Mouse (Mus musculus): ENCODE data around the gene Paqr9.
"Not testable (repeated sequence)": the region's sequence is repeated elsewhere in the genome, so short reads cannot be mapped to it uniquely, and the experiment has no call there.

Paqr9 gene

GRCm38 (mm10) chr9:95559059-95559935, at the start of gene Paqr9:
Paqr9 (plus strand) TSS chr9:95559657.
- peak; percentile 69 for DNase-seq

- DNase-seq: no peak
Observed at GRCm38 (mm10) chr9:95510693-95511404, 48.6 kb upstream of the Paqr9 start.

GRCm38 (mm10) chr9:95511472-95512330, 47.8 kb upstream of the Paqr9 start, which contains the start of gene U2surp:
U2surp (minus strand) TSS chr9:95511996.
- DNase-seq: peak; percentile 97

DNA sequence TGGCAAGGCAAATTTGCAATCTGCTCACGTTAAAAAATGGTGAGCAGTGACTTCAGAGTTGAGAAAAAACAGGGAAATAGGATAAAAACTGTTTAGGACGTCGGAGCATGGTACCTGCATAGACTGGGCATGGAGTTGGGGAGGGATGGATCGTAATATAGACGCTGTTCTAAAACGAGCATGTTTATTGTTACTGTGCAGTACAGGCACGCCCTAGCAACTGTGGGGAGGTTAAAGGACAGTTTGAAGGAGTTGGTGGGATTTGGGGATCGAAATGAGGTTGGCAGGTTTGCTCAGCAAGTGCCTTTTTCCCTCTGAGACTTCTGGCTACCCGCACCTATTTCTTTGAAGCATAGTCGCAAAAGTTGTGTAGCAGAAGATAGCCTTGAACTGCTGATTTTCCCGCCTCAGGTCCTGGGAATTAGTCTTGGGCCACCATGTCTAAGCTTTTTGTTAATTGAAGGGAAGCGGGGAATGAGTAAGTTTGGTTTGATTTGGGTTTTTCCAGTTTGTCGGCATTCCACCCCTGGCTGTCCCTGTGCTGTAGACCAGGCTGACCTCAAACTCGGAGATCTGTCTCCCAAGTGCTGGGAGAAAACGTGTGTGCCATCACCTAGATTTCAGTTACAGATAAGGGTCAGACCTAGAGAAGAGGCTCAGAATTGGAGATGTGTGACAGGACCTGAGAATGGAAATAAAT, 47.0 kb upstream of the Paqr9 start:
- no peak for DNase-seq

GRCm38 (mm10) chr9:95513776-95514175, 45.7 kb upstream of the Paqr9 start:
- no peak for DNase-seq

- not testable (repeated sequence) for DNase-seq
Observed at GRCm38 (mm10) chr9:95514361-95514760, 45.1 kb upstream of the Paqr9 start.

- no peak for DNase-seq
Observed at GRCm38 (mm10) chr9:95520563-95520962, 38.9 kb upstream of the Paqr9 start.

DNA sequence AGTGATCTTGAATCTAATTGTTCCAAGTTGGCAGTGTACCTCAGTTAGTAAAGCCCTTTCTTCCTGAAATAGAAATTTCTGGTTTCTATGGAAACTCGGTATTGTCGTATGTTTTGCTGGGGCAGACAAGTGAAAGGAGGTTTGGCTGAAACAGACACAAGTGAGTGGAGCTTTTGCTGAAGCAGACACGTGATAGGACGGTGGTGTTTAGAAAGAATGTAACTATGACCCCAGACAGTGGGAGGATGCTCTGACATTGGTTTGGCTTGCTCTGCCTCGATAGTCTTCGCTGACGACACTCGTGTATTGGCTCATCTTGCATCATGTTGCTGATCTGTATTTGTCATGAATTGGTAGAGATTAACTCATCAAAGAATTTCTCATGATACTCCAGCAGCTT, 38.4 kb upstream of the Paqr9 start:
- no peak for DNase-seq

- no peak for DNase-seq
Observed at GRCm38 (mm10) chr9:95521566-95521965, 37.9 kb upstream of the Paqr9 start.

DNA sequence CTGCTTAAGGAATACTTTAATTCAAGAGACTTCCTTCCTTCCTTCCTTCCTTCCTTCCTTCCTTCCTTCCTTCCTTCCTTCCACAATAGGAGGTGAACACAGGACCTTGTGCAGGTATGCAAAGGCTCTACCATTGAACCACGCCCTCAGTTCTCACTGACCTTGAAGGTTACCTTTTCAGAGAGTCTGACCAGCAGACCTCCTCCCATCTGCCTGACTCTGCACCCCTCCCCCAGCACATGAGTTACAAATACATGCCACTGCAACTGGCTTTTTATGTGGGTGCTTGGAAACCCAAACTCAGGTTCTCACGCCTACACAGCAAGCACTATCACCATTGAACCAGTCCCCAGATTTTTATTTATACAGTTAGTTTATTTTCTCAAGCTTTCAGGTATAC, 36.9 kb upstream of the Paqr9 start:
- no peak for DNase-seq

- no peak for DNase-seq
Observed at GRCm38 (mm10) chr9:95525376-95525775, 34.1 kb upstream of the Paqr9 start.

DNA sequence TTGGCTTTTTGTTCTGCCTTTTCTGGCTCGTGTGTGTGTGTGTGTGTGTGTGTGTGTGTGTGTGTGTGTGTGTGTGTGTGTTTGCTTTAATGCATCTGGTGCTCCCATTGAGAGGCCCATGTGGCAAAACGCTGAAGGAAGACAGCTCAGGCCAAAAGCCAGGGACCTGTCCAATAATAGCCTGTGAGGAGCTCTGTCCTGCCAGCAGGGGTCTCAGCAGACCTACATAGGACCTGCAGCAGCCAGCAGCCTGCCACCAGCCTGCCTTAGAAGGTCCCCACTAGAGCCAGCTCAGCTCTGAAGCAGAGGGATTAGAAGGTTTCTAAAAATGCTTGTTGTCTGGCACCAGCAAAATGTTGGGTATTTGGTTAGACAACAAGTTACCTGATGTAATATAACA, 33.5 kb upstream of the Paqr9 start:
- DNase-seq: peak; percentile 65

- DNase-seq: no peak
Observed at GRCm38 (mm10) chr9:95527676-95528075, 31.8 kb upstream of the Paqr9 start.

DNA sequence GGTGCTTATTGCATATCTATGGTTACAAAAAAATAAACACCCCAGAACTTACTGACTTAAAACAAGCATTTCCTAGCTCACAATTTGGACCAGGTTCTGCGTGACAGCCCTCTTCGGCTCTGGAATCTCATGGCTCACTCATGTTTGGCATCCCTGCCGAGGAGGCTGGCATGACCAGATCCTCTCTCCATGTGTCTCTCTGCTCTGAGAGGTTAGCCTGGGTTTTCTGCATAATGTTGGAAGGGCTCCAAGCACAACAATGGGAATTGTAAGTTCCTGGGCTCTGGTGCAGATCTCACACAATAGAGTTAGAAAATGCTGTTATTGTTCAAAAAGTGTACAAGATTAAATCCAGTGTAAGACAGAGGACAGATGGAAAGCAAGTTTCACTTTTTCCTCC, 28.3 kb upstream of the Paqr9 start:
- DNase-seq: no peak

GRCm38 (mm10) chr9:95533817-95534216, 25.6 kb upstream of the Paqr9 start:
- peak; percentile 16 for DNase-seq

DNA sequence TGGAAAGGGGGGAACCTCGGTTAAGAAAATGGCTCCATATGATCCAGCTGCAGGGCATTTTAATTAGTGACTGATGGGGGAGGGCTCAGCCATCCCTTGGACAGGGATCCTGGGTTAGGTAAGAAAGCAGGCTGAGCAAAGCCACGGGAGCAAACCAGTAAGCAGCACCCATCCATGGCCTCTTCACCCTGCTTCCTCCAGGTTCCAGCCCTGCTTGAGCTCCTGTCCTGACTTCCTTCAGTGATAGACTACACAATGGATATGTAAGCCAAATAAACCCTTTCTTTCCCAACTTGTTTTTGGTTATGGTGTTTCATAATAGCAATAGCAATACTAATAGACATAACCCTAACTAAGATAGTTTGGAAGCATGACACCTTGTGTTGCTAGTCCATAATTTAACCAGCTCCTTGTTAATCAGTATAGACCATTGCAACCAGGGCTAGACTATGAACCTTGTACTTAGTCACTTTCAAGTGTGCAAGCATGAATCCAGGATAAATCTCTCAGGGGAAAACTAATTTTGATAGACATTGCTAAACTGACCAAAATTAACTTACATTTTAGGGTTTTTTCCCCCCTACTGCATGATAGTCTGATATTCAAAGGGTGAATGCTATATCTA, 20.2 kb upstream of the Paqr9 start:
- DNase-seq: no peak

DNA sequence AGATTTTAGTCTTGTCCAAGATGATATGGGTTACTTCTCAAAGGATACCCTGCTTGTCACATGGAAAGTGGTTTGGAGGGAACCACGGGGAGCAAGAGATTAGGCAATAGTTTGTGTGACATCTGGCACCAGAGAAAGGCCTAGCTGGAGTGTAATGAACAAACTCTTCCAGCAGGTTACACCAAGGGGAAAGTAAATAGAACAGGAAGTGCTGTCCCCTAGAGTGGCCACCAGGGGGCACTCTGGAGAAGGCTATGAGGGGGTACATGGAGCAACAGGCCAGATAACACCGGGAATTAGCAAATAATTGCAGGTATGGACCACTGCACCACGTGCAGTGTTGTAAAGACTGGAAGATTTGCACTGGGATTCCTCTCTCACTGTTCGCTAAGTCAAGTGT, 19.0 kb upstream of the Paqr9 start:
- DNase-seq: peak; percentile 51

- DNase-seq: peak; percentile 55
Observed at GRCm38 (mm10) chr9:95541208-95541607, 18.2 kb upstream of the Paqr9 start.

GRCm38 (mm10) chr9:95541650-95542432, 17.6 kb upstream of the Paqr9 start:
- peak; percentile 26 for DNase-seq

- DNase-seq: no peak
Observed at GRCm38 (mm10) chr9:95542475-95542874, 17.0 kb upstream of the Paqr9 start.

DNA sequence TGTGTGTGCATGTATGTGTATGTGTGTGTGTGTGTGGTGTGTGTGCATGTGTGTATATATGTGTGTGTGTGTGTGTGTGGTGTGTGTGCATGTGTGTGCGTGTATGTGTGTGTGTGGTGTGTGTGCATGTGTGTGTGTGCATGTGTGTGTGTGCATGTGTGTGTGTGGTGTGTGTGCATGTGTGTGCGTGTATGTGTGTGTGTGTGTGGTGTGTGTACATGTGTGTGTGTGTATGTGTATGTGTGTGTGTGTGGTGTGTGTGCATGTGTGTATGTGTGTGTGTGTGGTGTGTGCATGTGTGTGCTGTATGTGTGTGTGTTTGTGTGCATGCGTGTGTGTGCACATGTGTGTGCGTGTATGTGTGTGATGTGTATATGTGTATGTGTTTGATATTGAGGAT, 14.9 kb upstream of the Paqr9 start:
- no peak for DNase-seq

Measured in retina, postnatal 1 day (tissue).